ENCODE assay signal across 27 mouse cellular contexts in genomic region chr7:6456399-6456798, GRCm38 (mm10). TPM values are rescaled to one million over a fixed set of nuclear protein-coding genes. Genes with fewer than 3 reads are reported as not detected.
DNase-seq lines count a peak whose midpoint lies in the region; ATAC-seq and TF ChIP-seq lines count a peak whose summit lies in the region.
"Had no signal": no experiment of that assay in that cellular context is flagged by ENCODE, and none has a peak within 500 bp of the region (broad histone marks: within the 10 kb centered on the region; RNA-seq: fewer than 3 reads in every experiment).

No protein-coding gene starts in this region.

- H3K27me3 ChIP-seq in lung, embryonic 14.5 days (ENCODE audit: insufficient read depth, low read length) = no peaks in the 10 kb centered on the region
- H3K27me3 ChIP-seq in lung, postnatal 0 days (replicated peaks; ENCODE audit: insufficient read depth, low read length) = no peaks in the 10 kb centered on the region
- H3K27me3 ChIP-seq: CH12.LX; forebrain, embryonic 13.5 days; heart, embryonic 13.5 days; hindbrain, embryonic 15.5 days; intestine, embryonic 15.5 days; liver, embryonic 12.5 days had no signal

- H3K27ac ChIP-seq in lung, embryonic 14.5 days (ENCODE audit: low read depth) = no peak overlapping the region
- no peak overlapping the region for H3K27ac ChIP-seq in lung, postnatal 0 days (ENCODE audit: low read length)
- H3K27ac ChIP-seq: forebrain, embryonic 13.5 days; heart, embryonic 13.5 days; hindbrain, embryonic 15.5 days; intestine, embryonic 15.5 days; left cerebral cortex, adult 2 months; liver, embryonic 12.5 days; macrophage; midbrain, embryonic 10.5 days had no signal

- ATAC-seq in lung, embryonic 14.5 days (ENCODE audit: insufficient read depth) = no peak
- ATAC-seq in lung, postnatal 0 days = no peak
- ATAC-seq: activated CD4-positive, CD25-positive, alpha-beta regulatory T cell, adult 4 months; forebrain, embryonic 13.5 days; intestine, embryonic 15.5 days; liver, embryonic 12.5 days had no signal

- DNase-seq in adrenal gland, postnatal 14 days = peak; percentile 12
- DNase-seq in adrenal gland, adult 8-10 months = no peak
- DNase-seq in lung, embryonic 14.5 days = peak; percentile 42
- no peak for DNase-seq in lung, postnatal 0 days (ENCODE audit: low spot score)
- peak; percentile 28 for DNase-seq in embryo, embryonic 10.5 days (ENCODE audit: low spot score)
- no peak for DNase-seq in layer of hippocampus, postnatal 25 days (ENCODE audit: extremely low spot score in 1 of 2, low spot score in 1 of 2)
- no peak for DNase-seq in liver
- DNase-seq: cerebellum, adult 9-10 months; kidney, postnatal 14 days; left cerebral cortex, postnatal 4 days; lung, adult 2 months had no signal

- H3K36me3 ChIP-seq in lung, embryonic 14.5 days (ENCODE audit: insufficient read depth) = no peaks in the 10 kb centered on the region
- H3K36me3 ChIP-seq in lung, postnatal 0 days (ENCODE audit: insufficient read depth, low read length) = no peaks in the 10 kb centered on the region
- H3K36me3 ChIP-seq: heart, embryonic 13.5 days; hindbrain, embryonic 15.5 days; intestine, embryonic 15.5 days; liver, embryonic 12.5 days; midbrain, embryonic 10.5 days had no signal

- TF ChIP-seq CTCF in lung, embryonic 14.5 days (IDR thresholded peaks at IDR 0.05; ENCODE audit: low read depth) = no peak
- no peak for TF ChIP-seq CTCF in lung, postnatal 0 days (IDR thresholded peaks at IDR 0.05)

- H3K4me2 ChIP-seq in lung, embryonic 14.5 days = no peak overlapping the region
- no peak overlapping the region for H3K4me2 ChIP-seq in lung, postnatal 0 days (replicated peaks; ENCODE audit: low read depth, low read length)
- H3K4me2 ChIP-seq: forebrain, embryonic 13.5 days; heart, embryonic 13.5 days; hindbrain, embryonic 15.5 days; intestine, embryonic 15.5 days; liver, embryonic 12.5 days had no signal

- no peak overlapping the region for H3K9ac ChIP-seq in lung, embryonic 14.5 days
- H3K9ac ChIP-seq in lung, postnatal 0 days (replicated peaks; ENCODE audit: low read depth) = no peak overlapping the region
- H3K9ac ChIP-seq: forebrain, embryonic 13.5 days; heart, embryonic 13.5 days; hindbrain, embryonic 15.5 days; intestine, embryonic 15.5 days; liver, embryonic 12.5 days had no signal

- H3K9me3 ChIP-seq in lung, embryonic 14.5 days (ENCODE audit: low read depth, low read length) = no peaks in the 10 kb centered on the region
- H3K9me3 ChIP-seq in lung, postnatal 0 days (ENCODE audit: low read length) = no peaks in the 10 kb centered on the region
- H3K9me3 ChIP-seq: hindbrain, embryonic 15.5 days; intestine, embryonic 15.5 days had no signal

- H3K4me3 ChIP-seq in lung, embryonic 14.5 days (ENCODE audit: low read depth, low read length) = no peak overlapping the region
- H3K4me3 ChIP-seq in lung, postnatal 0 days (ENCODE audit: low read depth, low read length) = no peak overlapping the region
- H3K4me3 ChIP-seq: forebrain, embryonic 13.5 days; heart, embryonic 13.5 days; hindbrain, embryonic 15.5 days; intestine, embryonic 15.5 days; left cerebral cortex, adult 2 months; liver, embryonic 12.5 days; midbrain, embryonic 10.5 days had no signal

- TF ChIP-seq EP300 in lung, postnatal 0 days (IDR thresholded peaks at IDR 0.05) = no peak

- H3K4me1 ChIP-seq in lung, embryonic 14.5 days (ENCODE audit: insufficient read depth) = no peaks in the 10 kb centered on the region
- H3K4me1 ChIP-seq in lung, postnatal 0 days (ENCODE audit: insufficient read depth, low read depth, low read length) = no peaks in the 10 kb centered on the region
- H3K4me1 ChIP-seq: forebrain, embryonic 13.5 days; heart, embryonic 13.5 days; hindbrain, embryonic 15.5 days; intestine, embryonic 15.5 days; liver, embryonic 12.5 days; midbrain, embryonic 10.5 days had no signal

- 34% methylated on average over 3 of the region's 3 CpGs for WGBS in lung, embryonic 14.5 days
- 46% methylated on average over 3 of the region's 3 CpGs for WGBS in lung, postnatal 0 days

RNA-seq across cellular contexts. Expression of gene Olfr1336, which starts 0.4 kb away (rescaled TPM):
- total RNA-seq in adrenal gland, postnatal 14 days (2021) = not detected in 2 replicates
- total RNA-seq in adrenal gland, adult 8-10 months (2022) = under 1 TPM in 1 of 4 experiments, not detected in 3; 0.03 TPM
- polyA plus RNA-seq in lung, embryonic 14.5 days (2014; fragmentation: Nextera tagmentation; extraction: Ambion mirVana) = not detected in 2 replicates
- polyA plus RNA-seq in lung, postnatal 0 days (2015; fragmentation: Nextera tagmentation; extraction: Ambion mirVana) = not detected in 2 replicates
- not detected for total RNA-seq in layer of hippocampus, postnatal 25 days (2021)
- total RNA-seq: CH12.LX; gastrocnemius, adult 8-10 months; granulocyte monocyte progenitor cell, adult 5-6 weeks; heart, postnatal 25 days; midbrain, postnatal 0 days had no signal
- polyA plus RNA-seq: cortical plate, adult 2 months; forebrain, embryonic 13.5 days; heart, embryonic 13.5 days; hindbrain, embryonic 15.5 days; intestine, embryonic 15.5 days; liver, embryonic 12.5 days; lung, adult 2 months; macrophage; midbrain, embryonic 10.5 days; midbrain, postnatal 0 days had no signal

RNA-seq across cellular contexts. Expression of gene Olfr1346, which starts 10.5 kb away (rescaled TPM):
- not detected in 2 replicates for total RNA-seq in adrenal gland, postnatal 14 days (2021)
- total RNA-seq in adrenal gland, adult 8-10 months (2022) = not detected
- not detected in 2 replicates for polyA plus RNA-seq in lung, embryonic 14.5 days (2014; fragmentation: Nextera tagmentation; extraction: Ambion mirVana)
- not detected in 2 replicates for polyA plus RNA-seq in lung, postnatal 0 days (2015; fragmentation: Nextera tagmentation; extraction: Ambion mirVana)
- total RNA-seq in layer of hippocampus, postnatal 25 days (2021) = not detected
- total RNA-seq: CH12.LX; gastrocnemius, adult 8-10 months; granulocyte monocyte progenitor cell, adult 5-6 weeks; heart, postnatal 25 days; left cerebral cortex, adult 2 months; left cerebral cortex, postnatal 4 days; midbrain, postnatal 0 days had no signal
- polyA plus RNA-seq: activated CD4-positive, CD25-positive, alpha-beta regulatory T cell, adult 4 months; cortical plate, adult 2 months; forebrain, embryonic 13.5 days; frontal cortex, adult 2 months; heart, embryonic 13.5 days; hindbrain, embryonic 15.5 days; intestine, embryonic 15.5 days; liver, embryonic 12.5 days; lung, adult 2 months; macrophage; midbrain, embryonic 10.5 days; midbrain, postnatal 0 days had no signal

RNA-seq across cellular contexts. Expression of gene Olfr1344, which starts 17.9 kb away (rescaled TPM):
- not detected in 2 replicates for total RNA-seq in adrenal gland, postnatal 14 days (2021)
- total RNA-seq in adrenal gland, adult 8-10 months (2022) = under 1 TPM in 2 of 4 experiments, not detected in 2; 0.27 to 0.46 TPM
- not detected in 2 replicates for polyA plus RNA-seq in lung, embryonic 14.5 days (2014; fragmentation: Nextera tagmentation; extraction: Ambion mirVana)
- not detected in 2 replicates for polyA plus RNA-seq in lung, postnatal 0 days (2015; fragmentation: Nextera tagmentation; extraction: Ambion mirVana)
- total RNA-seq in layer of hippocampus, postnatal 25 days (2021) = 1 to 10 TPM; 1.3 to 2.8 TPM
- total RNA-seq: CH12.LX; gastrocnemius, adult 8-10 months; granulocyte monocyte progenitor cell, adult 5-6 weeks; heart, postnatal 25 days had no signal
- polyA plus RNA-seq: activated CD4-positive, CD25-positive, alpha-beta regulatory T cell, adult 4 months; forebrain, embryonic 13.5 days; heart, embryonic 13.5 days; intestine, embryonic 15.5 days; liver, embryonic 12.5 days; lung, adult 2 months; macrophage had no signal

RNA-seq across cellular contexts. Expression of gene Olfr5, which starts 30.3 kb away (rescaled TPM):
- total RNA-seq in adrenal gland, postnatal 14 days (2021) = not detected in 2 replicates
- total RNA-seq in adrenal gland, adult 8-10 months (2022) = not detected
- not detected in 2 replicates for polyA plus RNA-seq in lung, embryonic 14.5 days (2014; fragmentation: Nextera tagmentation; extraction: Ambion mirVana)
- not detected in 2 replicates for polyA plus RNA-seq in lung, postnatal 0 days (2015; fragmentation: Nextera tagmentation; extraction: Ambion mirVana)
- total RNA-seq in layer of hippocampus, postnatal 25 days (2021) = not detected
- total RNA-seq: CH12.LX; gastrocnemius, adult 8-10 months; granulocyte monocyte progenitor cell, adult 5-6 weeks; heart, postnatal 25 days; left cerebral cortex, adult 2 months; left cerebral cortex, postnatal 4 days; midbrain, postnatal 0 days had no signal
- polyA plus RNA-seq: activated CD4-positive, CD25-positive, alpha-beta regulatory T cell, adult 4 months; cortical plate, adult 2 months; forebrain, embryonic 13.5 days; frontal cortex, adult 2 months; heart, embryonic 13.5 days; hindbrain, embryonic 15.5 days; intestine, embryonic 15.5 days; liver, embryonic 12.5 days; lung, adult 2 months; macrophage; midbrain, embryonic 10.5 days; midbrain, postnatal 0 days had no signal

RNA-seq across cellular contexts. Expression of gene Olfr1347, which starts 43.2 kb away (rescaled TPM):
- not detected in 2 replicates for total RNA-seq in adrenal gland, postnatal 14 days (2021)
- total RNA-seq in adrenal gland, adult 8-10 months (2022) = not detected
- polyA plus RNA-seq in lung, embryonic 14.5 days (2014; fragmentation: Nextera tagmentation; extraction: Ambion mirVana) = not detected in 2 replicates
- not detected in 2 replicates for polyA plus RNA-seq in lung, postnatal 0 days (2015; fragmentation: Nextera tagmentation; extraction: Ambion mirVana)
- not detected for total RNA-seq in layer of hippocampus, postnatal 25 days (2021)
- total RNA-seq: CH12.LX; gastrocnemius, adult 8-10 months; granulocyte monocyte progenitor cell, adult 5-6 weeks; heart, postnatal 25 days; left cerebral cortex, adult 2 months; left cerebral cortex, postnatal 4 days; midbrain, postnatal 0 days had no signal
- polyA plus RNA-seq: activated CD4-positive, CD25-positive, alpha-beta regulatory T cell, adult 4 months; cortical plate, adult 2 months; forebrain, embryonic 13.5 days; frontal cortex, adult 2 months; heart, embryonic 13.5 days; hindbrain, embryonic 15.5 days; intestine, embryonic 15.5 days; liver, embryonic 12.5 days; lung, adult 2 months; macrophage; midbrain, embryonic 10.5 days; midbrain, postnatal 0 days had no signal

Comparison
In these comparisons a context has a peak if more than half of its experiments do, and no peak if none do; other contexts are left out.
1. DNase-seq: peak in adrenal gland, postnatal 14 days (single experiment), lung, embryonic 14.5 days (single experiment) and embryo, embryonic 10.5 days (single experiment); none in adrenal gland, adult 8-10 months (single experiment), lung, postnatal 0 days (single experiment), layer of hippocampus, postnatal 25 days (0 of 2) and liver (single experiment).